Mouse (Mus musculus) brain, embryonic 14.5 days (tissue): ENCODE data around the gene Ttll10.

Experiments
- CTCF ChIP-seq: fragments of 200-500 bp; IDR thresholded peaks from 2 replicates; pipeline ENCODE4 v1.5.1; 2012; ENCODE audit warnings: inconsistent platforms, mild to moderate bottlenecking, moderate library complexity, borderline replicate concordance; ENCODE audit not compliant: insufficient read depth, insufficient read length; ENCODE audit errors: extremely low read depth
- POLR2A ChIP-seq: fragments of 200-500 bp; IDR thresholded peaks from 2 replicates; pipeline ENCODE4 v1.6.1; 2012; ENCODE audit warnings: mild to moderate bottlenecking, inconsistent platforms, borderline replicate concordance; ENCODE audit not compliant: poor library complexity, insufficient read depth, insufficient read length, severe bottlenecking; ENCODE audit errors: extremely low read depth

- TF ChIP-seq CTCF (no peak), POLR2A (no peak)
These were observed 27.4 kb downstream of the Ttll10 start for GRCm38 (mm10) chr4:156031593-156032391.
